Mouse (Mus musculus) macrophage (primary cell): ENCODE data around the gene Anapc11. TPM values are rescaled to one million over a fixed set of nuclear protein-coding genes. Genes with fewer than 3 reads are reported as not detected.

Experiments
- H3K27ac ChIP-seq: fragments of 350-480 bp; formaldehyde crosslinking; 2 replicates; pipeline ENCODE4 v1.9.0; 2021
- H3K36me3 ChIP-seq: fragments of 350-480 bp; formaldehyde crosslinking; 2 replicates; pipeline ENCODE4 v1.9.0; 2021; ENCODE audit errors: inconsistent target
- H3K4me3 ChIP-seq: fragments of 350-480 bp; formaldehyde crosslinking; 2 replicates; pipeline ENCODE4 v1.9.0; 2021; ENCODE audit errors: inconsistent target
- H3K79me2 ChIP-seq: fragments of 350-480 bp; formaldehyde crosslinking; 2 replicates; pipeline ENCODE4 v1.9.0; 2021; ENCODE audit errors: inconsistent target
- WGBS: methylation state at CpG from one replicate; pipeline ENCODE4 v1.1.7; 2026; ENCODE audit warnings: inconsistent platforms; ENCODE audit not compliant: missing documents; 5-methylcytosine and 5-hydroxymethylcytosine counted together
- polyA plus RNA-seq: library from polyadenylated mRNA; stranded (reverse); fragments of 250-400 nt; gene quantifications from 3 replicates; pipeline ENCODE4 v1.2.4, GENCODE M21; 2018; ENCODE audit warnings: inconsistent platforms

Gene Anapc11
- polyA plus RNA-seq, 1 experiment from 2014 or later: 40.4 TPM

DNA sequence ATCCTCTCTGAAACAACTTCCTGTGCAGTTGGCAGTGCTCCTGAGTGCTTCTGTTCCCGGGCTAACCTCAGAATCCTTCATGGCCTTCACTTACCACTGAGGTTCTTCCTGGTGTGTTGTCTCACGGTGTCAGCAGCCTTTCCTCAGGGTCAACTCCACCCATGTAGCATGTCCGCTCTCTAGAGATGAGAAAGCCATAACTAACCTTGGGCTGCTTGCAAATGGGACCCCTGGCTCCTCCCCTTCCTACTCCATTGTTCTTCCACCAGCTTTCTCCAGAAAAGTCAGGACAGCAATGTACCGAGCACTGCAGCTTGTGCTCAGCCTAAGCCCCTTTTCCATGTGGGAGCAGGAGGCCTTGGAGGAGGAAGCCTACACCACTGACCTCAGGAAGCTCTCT lies 8.5 kb downstream of the Anapc11 start:
- 93% methylated on average over 4 of the region's 4 CpGs for WGBS
- Histone ChIP-seq H3K4me3 (no peak overlapping the region), H3K27ac (no peak overlapping the region), H3K79me2 (no peaks in the 10 kb centered on the region), H3K36me3 (peaks cover 57% of the 10 kb centered on the region; the same call in 1 of the 2 replicates)

DNA sequence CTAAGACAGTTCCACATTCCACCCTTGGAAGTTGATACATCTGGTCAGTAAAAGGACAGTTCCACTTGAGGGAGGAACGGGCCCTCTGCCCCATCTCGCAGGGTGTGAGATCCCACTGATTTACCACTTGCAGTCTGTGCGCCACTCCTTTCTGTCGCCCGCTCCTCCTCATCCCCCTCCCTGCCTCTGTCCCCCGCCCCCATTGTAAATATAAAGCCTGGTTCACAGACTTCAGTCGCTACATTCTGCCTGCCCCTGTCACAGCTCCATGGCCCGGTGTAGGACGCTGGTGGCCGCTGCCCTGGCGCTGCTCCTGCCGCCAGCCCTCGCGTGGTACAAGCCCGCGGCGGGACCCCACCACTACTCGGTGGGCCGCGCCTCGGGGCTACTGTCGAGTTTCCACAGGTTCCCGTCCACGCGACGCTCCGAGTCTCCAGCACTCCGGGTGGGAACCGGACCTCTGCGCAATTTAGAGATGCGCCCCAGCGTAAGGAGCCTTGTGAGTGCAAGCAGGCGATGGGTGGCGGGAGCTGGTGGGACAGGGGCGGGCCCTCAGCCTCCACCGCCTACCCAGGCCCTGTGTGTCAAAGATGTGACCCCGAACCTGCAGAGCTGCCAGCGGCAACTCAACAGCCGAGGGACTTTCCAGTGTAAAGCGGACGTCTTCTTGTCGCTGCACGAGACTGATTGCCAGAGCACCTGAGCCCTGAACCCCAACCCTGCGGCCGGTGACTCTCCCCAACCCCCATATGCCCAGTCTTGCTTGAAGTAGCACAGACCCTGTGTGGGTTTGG lies 10.2 kb downstream of the Anapc11 start, which contains the start of gene Npb:
Gene Npb, plus strand, starts transcription at position 237 of the 794 bp plus-strand sequence.
- H3K79me2 ChIP-seq: peaks cover 2% of the 10 kb centered on the region; the same call in 1 of the 2 replicates
- no peak within 1 kb of the TSS for H3K4me3 ChIP-seq
- peaks cover 53% of the 10 kb centered on the region; the same call in 1 of the 2 replicates for H3K36me3 ChIP-seq
- H3K27ac ChIP-seq: no peak within 1 kb of the TSS
- WGBS: 29% methylated on average over 45 of the region's 45 CpGs

DNA sequence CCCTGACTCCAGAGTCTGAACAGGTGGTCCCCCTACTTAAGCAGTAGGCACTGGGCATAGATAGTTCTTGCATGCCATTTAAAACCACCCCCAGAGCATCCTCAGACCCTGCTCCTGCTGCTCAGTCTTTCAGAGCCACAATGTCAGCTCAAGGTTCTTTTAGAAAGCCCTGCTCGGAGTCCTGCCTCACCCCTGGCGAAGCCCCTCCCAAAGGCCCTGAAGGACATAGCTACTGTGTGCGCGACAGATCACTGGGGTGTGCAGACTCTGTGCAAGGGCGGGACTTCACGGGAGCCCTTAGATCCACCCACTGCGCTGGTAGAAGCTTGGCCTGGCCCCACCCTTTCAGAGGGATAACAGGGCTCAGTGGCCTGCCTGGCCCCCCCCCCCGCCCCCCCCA lies 11.0 kb downstream of the Anapc11 start:
- Histone ChIP-seq H3K4me3 (no peak overlapping the region), H3K27ac (no peak overlapping the region), H3K79me2 (peaks cover 10% of the 10 kb centered on the region; the same call in 1 of the 2 replicates), H3K36me3 (peaks cover 52% of the 10 kb centered on the region; the same call in 1 of the 2 replicates)
- 90% methylated on average over 7 of the region's 8 CpGs for WGBS

DNA sequence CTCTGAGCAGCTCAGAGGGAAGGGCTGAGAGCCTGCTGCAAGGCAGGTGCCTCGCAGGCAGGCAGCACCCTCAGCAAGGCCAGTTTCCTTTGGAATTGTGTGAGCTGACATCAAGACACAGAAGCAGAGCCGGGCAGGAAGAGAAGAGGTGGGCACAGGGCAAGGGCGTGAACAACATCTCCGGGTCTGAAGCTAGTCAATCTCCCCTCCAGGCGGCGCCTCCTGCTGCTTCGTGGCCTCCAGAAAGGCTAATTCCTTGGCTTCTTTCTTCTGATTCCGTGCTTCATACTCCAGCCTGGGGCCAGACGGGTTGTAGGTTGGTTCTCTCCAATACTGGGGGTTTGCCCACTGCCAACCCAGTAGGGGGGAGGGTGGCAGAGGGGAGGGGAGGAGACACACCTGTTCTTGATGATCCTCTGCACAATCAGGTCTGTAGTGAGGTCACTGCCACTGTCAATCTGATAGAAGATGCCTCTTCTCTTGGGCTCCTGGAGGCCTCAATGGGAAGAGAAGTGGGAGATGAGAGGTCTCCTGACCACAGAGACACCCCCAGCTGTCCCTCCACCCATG lies 12.3 kb downstream of the Anapc11 start:
- peaks cover 40% of the 10 kb centered on the region; the same call in 1 of the 2 replicates for H3K36me3 ChIP-seq
- peaks cover 23% of the 10 kb centered on the region for H3K79me2 ChIP-seq
- no peak overlapping the region for H3K27ac ChIP-seq
- no peak overlapping the region for H3K4me3 ChIP-seq
- WGBS: 91% methylated on average over 7 of the region's 9 CpGs

DNA sequence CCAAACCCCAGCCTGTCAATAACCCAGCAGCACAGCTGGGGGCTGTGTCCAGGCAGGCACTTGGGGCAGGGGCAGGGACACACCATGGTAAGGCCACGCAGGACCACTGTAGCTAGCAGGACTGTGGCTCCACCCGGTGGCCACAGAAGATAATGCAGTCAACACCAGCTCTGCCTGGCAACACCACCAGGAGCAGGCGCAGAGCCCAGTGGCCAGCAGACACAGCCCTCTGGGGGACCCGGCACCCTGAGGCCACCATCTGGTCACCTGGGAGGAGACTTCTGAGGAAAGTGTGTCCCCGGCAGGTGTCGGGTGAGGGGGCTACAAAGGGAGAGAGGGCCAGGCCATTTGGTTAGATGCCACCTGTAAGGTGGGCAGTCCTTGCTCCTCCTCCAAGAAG lies 14.5 kb downstream of the Anapc11 start:
- H3K4me3 ChIP-seq: no peak overlapping the region
- peaks cover 43% of the 10 kb centered on the region for H3K79me2 ChIP-seq
- H3K36me3 ChIP-seq: peaks cover 40% of the 10 kb centered on the region; the same call in 1 of the 2 replicates
- WGBS: 64% methylated on average over 6 of the region's 6 CpGs
- H3K27ac ChIP-seq: no peak overlapping the region

- H3K79me2 ChIP-seq: peaks cover 43% of the 10 kb centered on the region
- 98% methylated on average over 9 of the region's 10 CpGs for WGBS
- no peak overlapping the region for H3K27ac ChIP-seq
- no peak overlapping the region for H3K4me3 ChIP-seq
- H3K36me3 ChIP-seq: peaks cover 45% of the 10 kb centered on the region; the same call in 1 of the 2 replicates
Measured at GRCm38 (mm10) chr11:120613481-120613972, 15.3 kb downstream of the Anapc11 start.

GRCm38 (mm10) chr11:120613976-120614375 lies 15.8 kb downstream of the Anapc11 start:
- Histone ChIP-seq H3K4me3 (no peak overlapping the region), H3K79me2 (peaks cover 43% of the 10 kb centered on the region), H3K27ac (no peak overlapping the region), H3K36me3 (peaks cover 49% of the 10 kb centered on the region; the same call in 1 of the 2 replicates)
- WGBS: 82% methylated on average over 8 of the region's 8 CpGs

DNA sequence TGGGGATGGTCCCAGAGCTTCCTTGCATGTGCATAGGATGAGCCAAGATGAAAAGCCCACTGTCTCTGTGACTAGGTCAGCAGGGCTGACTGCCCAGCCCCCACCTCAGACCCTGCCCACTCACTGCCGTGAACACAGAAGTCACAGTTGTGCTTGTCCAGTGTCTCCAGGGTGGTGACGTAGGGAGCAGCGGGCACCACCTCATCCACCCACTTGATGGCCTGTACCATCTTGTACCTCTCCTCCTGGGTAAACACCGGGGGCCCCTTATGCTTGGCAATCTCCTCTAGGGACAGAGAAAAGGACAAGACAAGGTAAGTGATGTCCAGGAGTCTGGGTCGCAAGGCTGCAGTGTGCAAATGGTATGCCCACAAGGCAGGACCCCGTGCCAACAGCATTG lies 16.9 kb downstream of the Anapc11 start:
- Histone ChIP-seq H3K4me3 (no peak overlapping the region), H3K79me2 (peaks cover 43% of the 10 kb centered on the region), H3K36me3 (peaks cover 55% of the 10 kb centered on the region), H3K27ac (no peak overlapping the region)
- 96% methylated on average over 6 of the region's 6 CpGs for WGBS

DNA sequence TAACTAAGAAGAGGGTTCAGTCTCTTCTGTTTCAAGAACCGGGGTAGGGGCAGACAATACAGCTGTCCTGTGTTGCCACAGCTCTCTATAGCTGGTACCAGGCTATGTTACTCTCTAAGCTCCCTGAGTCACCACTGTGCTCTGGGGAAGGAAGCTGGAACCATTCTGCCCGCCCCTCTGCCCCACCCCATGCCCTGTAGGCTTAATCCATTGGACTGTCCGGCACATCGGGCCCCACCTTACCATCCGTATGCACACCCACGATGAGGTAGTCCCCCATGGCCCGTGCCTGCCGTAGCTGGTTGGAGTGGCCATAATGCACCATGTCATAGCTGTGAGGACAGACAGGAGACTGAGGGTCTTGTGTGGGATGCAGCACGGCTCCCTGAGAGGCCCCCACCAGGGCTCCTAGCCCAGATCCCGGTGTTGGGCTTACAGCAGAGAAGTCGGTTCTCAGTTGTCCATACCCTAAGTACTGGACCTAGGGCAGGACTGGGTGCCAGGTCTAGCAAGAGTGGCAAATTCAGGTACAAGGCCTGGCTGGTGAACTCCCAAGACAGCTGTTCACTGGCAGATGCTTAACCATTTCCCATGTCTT lies 17.5 kb downstream of the Anapc11 start:
- Histone ChIP-seq H3K36me3 (peaks cover 55% of the 10 kb centered on the region), H3K79me2 (peaks cover 46% of the 10 kb centered on the region), H3K4me3 (peak overlapping the region; percentile 94; the same call in 1 of the 2 replicates), H3K27ac (no peak overlapping the region)
- WGBS: 87% methylated on average over 11 of the region's 11 CpGs

DNA sequence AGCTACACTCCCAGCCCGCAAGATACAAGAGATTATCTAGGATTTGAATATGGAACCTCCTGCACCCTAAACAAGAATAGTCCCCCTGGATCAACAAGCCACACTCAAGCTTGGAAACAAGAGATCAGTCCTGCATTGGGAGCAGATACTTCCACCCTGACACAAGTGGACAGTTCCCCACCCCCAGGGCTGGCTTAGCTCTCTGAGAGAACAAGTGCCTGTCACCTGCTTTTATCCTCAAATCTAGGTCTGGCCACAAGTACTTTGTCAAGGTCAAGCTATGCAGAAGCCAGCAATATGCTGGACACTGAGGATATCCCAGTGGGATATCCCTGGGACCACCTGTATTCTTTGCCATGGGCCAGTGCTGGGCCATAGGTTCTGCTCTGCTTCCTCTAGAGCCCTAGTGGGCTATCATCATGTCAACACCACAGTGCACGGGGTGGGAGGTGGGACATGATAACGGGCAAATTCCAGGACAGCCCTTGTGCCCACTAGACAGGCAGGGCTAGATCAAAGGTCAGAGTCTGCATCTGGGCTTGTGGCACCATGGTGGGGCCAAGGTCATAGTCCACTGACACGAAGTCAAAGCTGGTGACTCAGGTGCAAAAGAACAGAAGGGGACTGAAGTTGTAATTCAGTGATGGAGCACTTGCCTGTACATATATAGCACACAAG lies 18.5 kb downstream of the Anapc11 start:
- peak overlapping the region; percentile 94 for H3K4me3 ChIP-seq
- WGBS: 49% methylated on average over 4 of the region's 4 CpGs
- H3K36me3 ChIP-seq: peaks cover 55% of the 10 kb centered on the region
- peak overlapping the region; percentile 84 for H3K27ac ChIP-seq
- peaks cover 55% of the 10 kb centered on the region for H3K79me2 ChIP-seq

- WGBS: under 1% methylated on average over 55 of the region's 56 CpGs
- Histone ChIP-seq H3K27ac (peak within 1 kb of the TSS; percentile 84), H3K79me2 (peaks cover 64% of the 10 kb centered on the region), H3K36me3 (peaks cover 58% of the 10 kb centered on the region), H3K4me3 (peak within 1 kb of the TSS; percentile 94)
Measured at GRCm38 (mm10) chr11:120617519-120618112, 19.4 kb downstream of the Anapc11 start, which contains the start of gene Pcyt2. TSS of gene Pcyt2 (minus strand) at chr11:120617936.

- H3K79me2 ChIP-seq: peaks cover 70% of the 10 kb centered on the region
- H3K27ac ChIP-seq: peak overlapping the region; percentile 59
- 97% methylated on average over 23 of the region's 25 CpGs for WGBS
- H3K4me3 ChIP-seq: no peak overlapping the region
- H3K36me3 ChIP-seq: peaks cover 60% of the 10 kb centered on the region
Measured at GRCm38 (mm10) chr11:120618619-120619535, 20.7 kb downstream of the Anapc11 start.

DNA sequence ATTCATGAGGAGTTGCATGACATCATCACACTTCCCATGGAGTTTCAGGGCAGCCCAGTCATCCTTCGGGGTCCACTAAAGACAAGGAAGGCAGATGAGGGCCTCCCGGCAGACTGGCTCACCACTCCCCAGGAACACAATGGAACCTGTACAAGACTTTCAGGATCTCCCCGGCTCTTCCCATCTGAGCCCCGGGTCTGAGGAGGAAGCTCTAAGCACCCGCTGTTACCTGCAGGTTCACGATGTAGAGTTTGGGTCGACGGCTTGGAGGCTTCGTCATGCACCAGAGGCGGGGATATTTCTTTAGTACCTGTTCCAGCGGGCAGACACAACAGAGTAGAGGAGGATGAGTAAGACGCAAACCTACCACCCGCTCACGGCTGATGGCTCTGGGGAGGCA lies 22.0 kb downstream of the Anapc11 start:
- 94% methylated on average over 14 of the region's 14 CpGs for WGBS
- no peak overlapping the region for H3K27ac ChIP-seq
- H3K4me3 ChIP-seq: no peak overlapping the region
- peaks cover 57% of the 10 kb centered on the region for H3K36me3 ChIP-seq
- H3K79me2 ChIP-seq: peaks cover 65% of the 10 kb centered on the region
